Mouse (Mus musculus) stomach, postnatal 0 days (tissue): ENCODE data around the gene Fuca1. TPM values are rescaled to one million over a fixed set of nuclear protein-coding genes. Genes with fewer than 3 reads are reported as not detected.

Experiments
- ATAC-seq: fragments of 200-750 bp; cut with Nextera tagmentation; 2 replicates; pipeline ENCODE4 v1.8.0; 2017; ENCODE audit not compliant: low FRiP score, low TSS enrichment
- DNase-seq: peaks from one replicate; pipeline ENCODE4 v3.0.0-alpha.2; 2016; ENCODE audit warnings: low spot score
- H3K27ac ChIP-seq: fragments of 300-500 bp; sonication (generic); replicated peaks from 2 replicates; pipeline ENCODE4 v1.5.1; 2014; ENCODE audit warnings: mild to moderate bottlenecking, control low read depth
- H3K27me3 ChIP-seq: fragments of 300-500 bp; sonication (generic); 2 replicates; pipeline ENCODE4 v1.6.1; 2014; ENCODE audit warnings: low read length; ENCODE audit not compliant: control insufficient read depth, insufficient read depth
- H3K36me3 ChIP-seq: fragments of 300-500 bp; sonication (generic); 2 replicates; pipeline ENCODE4 v1.6.1; 2014; ENCODE audit warnings: low read length, mixed read lengths; ENCODE audit not compliant: control insufficient read depth, insufficient read depth
- H3K4me1 ChIP-seq: fragments of 300-500 bp; sonication (generic); replicated peaks from 2 replicates; pipeline ENCODE4 v1.6.1; 2014; ENCODE audit warnings: antibody characterized with exemption; ENCODE audit not compliant: control insufficient read depth, insufficient read depth
- H3K4me2 ChIP-seq: fragments of 300-500 bp; sonication (generic); replicated peaks from 2 replicates; pipeline ENCODE4 v1.6.1; 2014; ENCODE audit warnings: low read depth, mild to moderate bottlenecking, control low read depth, moderate library complexity
- H3K4me3 ChIP-seq: fragments of 300-500 bp; sonication (generic); 2 replicates; pipeline ENCODE4 v1.5.1; 2014; ENCODE audit warnings: low read depth, low read length, control low read depth
- H3K9ac ChIP-seq: fragments of 300-500 bp; sonication (generic); 2 replicates; pipeline ENCODE4 v1.6.1; 2014; ENCODE audit warnings: mild to moderate bottlenecking, low read length, control low read depth, mixed read lengths
- H3K9me3 ChIP-seq: fragments of 300-500 bp; sonication (generic); 2 replicates; pipeline ENCODE4 v1.6.1; 2016; ENCODE audit warnings: low read length; ENCODE audit not compliant: control insufficient read depth
- CTCF ChIP-seq: IDR thresholded peaks from 2 replicates; pipeline ENCODE4 v1.5.1; 2016; ENCODE audit warnings: antibody characterized with exemption, low read depth, mild to moderate bottlenecking, moderate library complexity
- EP300 ChIP-seq: optimal IDR thresholded peaks from 2 replicates; pipeline ENCODE3; 2016; ENCODE audit warnings: antibody characterized with exemption
- WGBS: fragments of 180-500 bp; shearing (Covaris S2); extraction: QIAGEN DNeasy Blood & Tissue Kit; methylation state at CpG from one replicate; pipeline ENCODE4 v1.1.7; 2014; 5-methylcytosine and 5-hydroxymethylcytosine counted together
- polyA plus RNA-seq: library from polyadenylated mRNA; unstranded; fragments of >200 nt; fragmentation: Nextera tagmentation; extraction: Ambion mirVana; gene quantifications from 2 replicates; pipeline ENCODE4 v1.2.1, GENCODE M21; 2015

Fuca1 gene
- polyA plus RNA-seq, 1 experiment from 2014 or later, result 171 TPM

DNA sequence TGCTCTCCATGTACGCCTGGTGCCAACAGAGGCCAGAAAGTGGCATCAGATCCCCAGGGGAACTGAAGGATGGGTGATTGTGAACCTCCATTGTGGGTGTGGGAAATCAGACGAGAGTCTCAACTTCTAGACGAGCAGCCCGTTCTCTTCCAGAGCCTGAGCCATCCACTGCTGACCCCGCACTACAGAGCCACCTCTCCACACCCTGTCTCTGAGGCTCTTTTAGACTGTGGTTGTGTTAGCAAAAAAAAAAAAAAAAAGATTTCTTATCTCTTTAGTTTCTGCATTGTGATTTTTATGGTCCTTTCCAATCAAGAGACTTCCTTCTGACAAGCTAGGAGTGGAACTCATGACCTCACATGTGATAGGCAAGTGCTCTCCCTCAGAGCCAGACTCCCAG is 8.9 kb downstream of the Fuca1 start:
- Histone ChIP-seq H3K4me1 (no peaks in the 10 kb centered on the region), H3K9ac (no peak overlapping the region), H3K27me3 (no peaks in the 10 kb centered on the region), H3K36me3 (no peaks in the 10 kb centered on the region; the same call in none of the 2 replicates), H3K4me2 (no peak overlapping the region), H3K4me3 (no peak overlapping the region), H3K27ac (no peak overlapping the region), H3K9me3 (no peaks in the 10 kb centered on the region)
- WGBS, result 81% methylated on average over 5 of the region's 5 CpGs
- no peak for DNase-seq
- ATAC-seq, result no peak
- TF ChIP-seq EP300, result no peak
- TF ChIP-seq CTCF, result no peak

DNA sequence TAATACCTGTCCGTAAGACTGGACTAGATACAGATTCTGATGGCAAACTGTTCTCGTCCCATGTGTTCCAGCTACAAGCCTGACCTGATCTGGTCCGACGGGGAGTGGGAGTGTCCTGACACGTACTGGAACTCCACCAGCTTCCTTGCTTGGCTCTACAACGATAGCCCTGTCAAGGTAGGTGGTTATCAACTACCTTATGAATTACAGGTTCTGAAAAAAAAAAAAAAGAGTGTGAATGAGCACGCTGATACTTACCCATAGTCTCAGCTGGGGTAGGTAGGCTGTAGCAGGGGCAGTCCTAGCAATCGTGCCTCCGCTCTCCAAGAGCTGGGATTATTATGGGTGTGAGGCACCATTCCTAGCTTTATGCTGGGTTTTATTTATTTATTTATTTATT is 9.3 kb downstream of the Fuca1 start:
- no peak overlapping the region for H3K4me2 ChIP-seq
- no peaks in the 10 kb centered on the region for H3K9me3 ChIP-seq
- no peaks in the 10 kb centered on the region for H3K4me1 ChIP-seq
- peak; percentile 30; the same call in 1 of the 2 replicates for ATAC-seq
- H3K27me3 ChIP-seq, result no peaks in the 10 kb centered on the region
- TF ChIP-seq CTCF, result no peak
- TF ChIP-seq EP300, result no peak
- H3K36me3 ChIP-seq, result no peaks in the 10 kb centered on the region; the same call in none of the 2 replicates
- H3K27ac ChIP-seq, result no peak overlapping the region
- no peak overlapping the region for H3K4me3 ChIP-seq
- WGBS, result 68% methylated on average over 9 of the region's 9 CpGs
- H3K9ac ChIP-seq, result no peak overlapping the region
- DNase-seq, result no peak

DNA sequence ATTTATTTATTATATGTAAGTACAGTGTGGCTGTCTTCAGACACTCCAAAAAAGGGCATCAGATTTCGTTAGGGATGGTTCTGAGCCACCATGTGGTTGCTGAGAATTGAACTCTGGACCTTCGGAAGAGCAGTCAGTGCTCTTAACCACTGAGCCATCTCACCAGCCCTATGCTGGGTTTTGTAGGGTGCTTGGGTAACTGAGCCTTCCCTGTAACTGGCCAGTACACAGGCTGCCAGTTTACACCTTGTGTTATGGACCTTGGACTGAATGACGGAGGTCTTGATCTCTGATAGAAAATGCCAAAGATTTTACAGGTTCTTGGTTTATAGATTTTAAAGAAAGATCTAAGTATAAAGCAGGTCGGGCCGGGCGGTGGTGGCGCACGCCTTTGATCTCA is 9.7 kb downstream of the Fuca1 start:
- 94% methylated on average over 8 of the region's 8 CpGs for WGBS
- H3K4me3 ChIP-seq, result no peak overlapping the region
- no peak for ATAC-seq

DNA sequence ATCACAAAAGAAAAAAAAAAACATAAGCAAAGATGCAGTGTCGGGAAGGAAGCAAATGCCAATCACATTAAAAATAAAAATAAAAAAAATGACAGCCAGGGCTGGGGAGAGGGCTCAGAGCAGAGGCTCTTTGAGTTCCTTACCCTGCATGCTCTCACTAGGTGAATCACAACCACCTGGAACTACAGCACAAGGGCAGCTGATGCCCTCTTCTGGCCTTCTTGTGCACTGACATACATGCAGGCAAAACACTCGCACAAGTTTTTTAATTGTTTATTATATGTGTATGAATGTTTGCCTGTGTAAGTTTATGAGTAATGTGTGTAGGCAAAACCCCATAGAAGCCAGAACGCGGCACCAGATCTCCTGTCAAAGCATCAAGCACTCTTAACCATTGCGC is 11.3 kb downstream of the Fuca1 start:
- Histone ChIP-seq H3K9ac (no peak overlapping the region), H3K4me1 (no peaks in the 10 kb centered on the region), H3K4me2 (no peak overlapping the region), H3K36me3 (no peaks in the 10 kb centered on the region; the same call in none of the 2 replicates), H3K27ac (no peak overlapping the region), H3K27me3 (no peaks in the 10 kb centered on the region), H3K9me3 (no peaks in the 10 kb centered on the region), H3K4me3 (no peak overlapping the region)
- DNase-seq, result no peak
- no peak for ATAC-seq
- 61% methylated on average over 5 of the region's 5 CpGs for WGBS
- TF ChIP-seq EP300 (no peak), CTCF (peak; percentile 80)

More for the DNA sequence above, 9.7 kb downstream of the Fuca1 start:
- no peaks in the 10 kb centered on the region for H3K9me3 ChIP-seq
- H3K4me1 ChIP-seq, result no peaks in the 10 kb centered on the region
- H3K27ac ChIP-seq, result no peak overlapping the region
- H3K4me2 ChIP-seq, result no peak overlapping the region
- TF ChIP-seq CTCF (no peak), EP300 (no peak)
- DNase-seq, result no peak
- no peak overlapping the region for H3K9ac ChIP-seq
- no peaks in the 10 kb centered on the region; the same call in none of the 2 replicates for H3K36me3 ChIP-seq
- H3K27me3 ChIP-seq, result no peaks in the 10 kb centered on the region

DNA sequence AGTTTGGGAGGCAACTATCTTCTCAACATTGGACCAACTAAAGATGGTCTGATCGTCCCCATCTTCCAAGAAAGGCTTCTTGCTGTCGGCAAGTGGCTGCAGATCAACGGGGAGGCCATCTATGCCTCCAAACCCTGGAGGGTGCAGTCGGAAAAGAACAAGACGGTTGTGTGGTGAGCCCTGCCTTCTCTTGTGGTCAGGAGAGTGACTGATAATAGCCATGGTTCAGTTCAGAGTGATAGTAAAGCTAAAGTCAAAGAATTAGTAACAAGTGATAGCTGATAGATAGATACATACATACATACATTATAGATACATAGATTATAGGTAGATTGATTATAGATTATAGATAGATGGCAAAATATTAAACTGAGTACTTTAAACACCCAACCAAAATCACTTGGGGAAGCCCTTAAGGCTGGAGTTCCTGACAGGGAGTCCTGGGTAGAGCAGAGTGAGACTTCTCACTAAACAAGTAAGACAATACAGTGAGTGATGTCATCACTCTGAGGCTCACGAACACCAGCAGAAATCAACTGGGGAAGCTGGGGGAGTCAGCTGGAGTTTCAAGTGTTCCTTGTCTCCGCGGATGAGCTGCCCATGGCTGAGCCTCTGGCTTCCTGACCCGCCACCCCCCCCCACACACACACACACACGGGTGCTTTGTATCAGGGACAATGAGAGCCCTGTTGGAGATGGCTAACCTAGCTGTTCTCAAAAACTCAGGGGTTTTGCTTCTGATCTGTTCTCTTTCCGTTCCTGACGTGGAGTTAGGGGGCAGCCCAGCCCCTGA is 14.4 kb downstream of the Fuca1 start:
- ATAC-seq (peak; percentile 12; the same call in 1 of the 2 replicates), DNase-seq (no peak)
- Histone ChIP-seq H3K27me3 (no peaks in the 10 kb centered on the region), H3K36me3 (peaks cover 6% of the 10 kb centered on the region), H3K4me1 (no peaks in the 10 kb centered on the region), H3K27ac (no peak overlapping the region), H3K4me3 (no peak overlapping the region), H3K4me2 (no peak overlapping the region), H3K9me3 (no peaks in the 10 kb centered on the region), H3K9ac (no peak overlapping the region)
- WGBS, result 74% methylated on average over 12 of the region's 12 CpGs
- TF ChIP-seq CTCF (no peak), EP300 (no peak)

DNA sequence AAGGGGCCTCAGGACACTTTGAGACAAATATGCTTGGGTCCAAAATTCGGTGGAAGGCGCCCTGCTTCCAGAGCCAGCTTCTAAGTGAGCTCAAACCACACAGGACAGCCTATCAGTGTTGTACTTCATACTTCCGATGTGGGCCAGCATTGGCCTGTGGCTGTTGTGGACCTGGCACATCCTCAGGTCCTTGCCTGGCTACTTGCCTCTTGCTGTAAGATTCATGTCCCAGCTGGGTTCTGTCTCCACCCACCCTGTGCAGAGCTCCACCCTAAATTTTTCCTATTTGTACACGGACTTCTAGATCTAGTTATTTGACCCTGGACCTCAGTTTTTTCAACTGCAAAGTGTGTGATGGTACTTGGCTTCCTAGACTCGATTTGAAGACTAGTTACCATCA is 15.0 kb downstream of the Fuca1 start:
- WGBS, result 67% methylated on average over 5 of the region's 5 CpGs
- ATAC-seq, result no peak
- H3K4me2 ChIP-seq, result no peak overlapping the region
- no peaks in the 10 kb centered on the region for H3K9me3 ChIP-seq
- no peak overlapping the region for H3K27ac ChIP-seq
- TF ChIP-seq CTCF (no peak), EP300 (no peak)
- H3K27me3 ChIP-seq, result no peaks in the 10 kb centered on the region
- no peak for DNase-seq
- no peaks in the 10 kb centered on the region for H3K4me1 ChIP-seq
- H3K4me3 ChIP-seq, result no peak overlapping the region
- no peak overlapping the region for H3K9ac ChIP-seq
- H3K36me3 ChIP-seq, result peaks cover 6% of the 10 kb centered on the region
